Mouse (Mus musculus): ENCODE measurements around the gene Rsrc2. TPM values are rescaled to one million over a fixed set of nuclear protein-coding genes. Genes with fewer than 3 reads are reported as not detected.
"Not testable (repeated sequence)": the region's sequence is repeated elsewhere in the genome, so short reads cannot be mapped to it uniquely, and the experiment has no call there.

Gene Rsrc2
- 111 and 113 TPM in 2 replicates for polyA plus RNA-seq (2015; fragmentation: Nextera tagmentation; extraction: Ambion mirVana)

DNA sequence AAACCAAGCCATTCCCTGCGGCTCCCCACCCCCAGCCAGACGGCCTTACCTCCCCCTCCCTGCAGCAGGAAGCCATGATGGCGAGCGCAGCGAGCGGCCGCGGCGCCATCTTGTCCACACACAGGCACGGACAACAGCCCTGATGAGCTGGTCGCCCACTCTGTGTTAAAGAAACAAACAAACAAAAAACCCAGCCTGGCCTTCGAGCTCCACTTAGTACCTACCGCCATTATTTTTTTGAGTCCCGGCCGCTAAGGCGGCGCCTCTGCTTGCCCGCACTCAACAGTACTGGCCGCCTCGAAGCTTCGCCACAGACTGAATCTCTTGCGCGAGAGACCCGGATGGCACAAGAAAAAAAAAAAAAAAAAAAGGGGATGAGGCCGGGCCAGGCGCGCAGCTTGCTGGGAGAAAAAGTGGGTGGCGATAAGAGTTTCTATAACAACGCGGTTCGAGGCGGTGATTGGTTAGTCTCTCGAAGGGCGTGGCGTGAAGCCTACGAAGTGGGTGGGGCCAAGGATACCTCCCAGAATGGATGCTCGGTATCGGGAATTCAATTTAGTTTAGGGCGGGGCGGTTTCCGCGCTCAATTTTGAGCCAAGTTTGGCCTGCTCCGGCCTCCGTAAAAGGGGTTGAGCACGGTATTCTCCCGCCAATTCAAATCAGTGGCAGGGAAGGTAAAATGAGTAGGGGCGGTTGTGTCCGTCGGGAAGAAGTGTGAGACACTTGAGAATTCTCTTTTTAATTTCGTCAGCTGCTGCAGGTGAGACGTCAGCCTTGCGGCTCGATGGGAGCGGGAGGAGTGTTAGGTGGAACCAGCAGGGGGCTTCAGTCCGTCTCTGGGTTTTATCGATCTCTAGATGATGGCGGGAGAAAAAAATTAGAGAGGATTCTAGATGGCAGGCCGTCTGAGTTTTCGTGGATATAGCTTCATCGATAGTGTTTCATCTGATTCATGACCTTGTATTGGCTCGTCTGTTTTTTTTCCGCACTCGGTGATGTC lies at the start of gene Rsrc2, which contains the start of gene Kntc1:
Gene Rsrc2 (minus strand): TSS at position 350 of the 1,000 bp plus-strand sequence.
Gene Kntc1 (plus strand): TSS at position 652 of the 1,000 bp plus-strand sequence.
- peak; percentile 99 for ATAC-seq (ENCODE audit: insufficient number of reproducible peaks, low FRiP score, low TSS enrichment, low read depth)
- Histone ChIP-seq H3K27ac (replicated peaks) (peak within 1 kb of the TSS; percentile 98), H3K4me3 (replicated peaks) (peak within 1 kb of the TSS; percentile 74), H3K27me3 (no peaks in the 10 kb centered on the region), H3K4me2 (replicated peaks) (peak within 1 kb of the TSS; percentile 66), H3K36me3 (peaks cover 10% of the 10 kb centered on the region), H3K9me3 (replicated peaks) (no peaks in the 10 kb centered on the region), H3K9ac (peak within 1 kb of the TSS; percentile 82), H3K4me1 (peaks cover 28% of the 10 kb centered on the region)
- WGBS = under 1% methylated on average over 63 of the region's 63 CpGs

- H3K9ac ChIP-seq = no peak overlapping the region
- peaks cover 69% of the 10 kb centered on the region; the same call in 1 of the 2 replicates for H3K36me3 ChIP-seq
- H3K4me2 ChIP-seq (replicated peaks) = no peak overlapping the region
- H3K4me3 ChIP-seq (replicated peaks) = no peak overlapping the region
- ATAC-seq (ENCODE audit: insufficient number of reproducible peaks, low FRiP score, low TSS enrichment, low read depth) = no peak
- H3K9me3 ChIP-seq (replicated peaks) = no peaks in the 10 kb centered on the region
- H3K27ac ChIP-seq (replicated peaks) = no peak overlapping the region
- H3K4me1 ChIP-seq = no peaks in the 10 kb centered on the region
- WGBS = 80% methylated on average over 2 of the region's 2 CpGs
- H3K27me3 ChIP-seq = no peaks in the 10 kb centered on the region
Observed at GRCm38 (mm10) chr5:123793081-123793480, 43.9 kb upstream of the Rsrc2 start.

DNA sequence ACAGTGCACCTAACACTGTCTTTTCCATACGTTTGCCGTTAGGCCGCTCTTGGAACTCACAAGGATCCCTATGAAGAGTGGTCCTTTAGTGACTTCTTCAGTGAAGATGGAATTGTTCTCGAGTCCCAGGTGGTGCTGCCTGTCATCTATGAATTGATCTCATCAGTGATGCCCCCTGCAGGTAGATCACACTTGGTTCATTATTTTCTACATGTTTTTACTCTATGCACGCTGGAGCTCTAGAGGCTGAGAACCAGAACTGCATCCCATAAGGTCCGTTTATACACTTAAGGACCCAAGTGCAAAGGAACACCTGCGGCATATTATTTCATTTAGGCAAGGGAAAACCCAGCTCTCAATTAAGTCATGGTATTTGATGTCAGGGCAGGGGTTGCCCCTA lies 39.8 kb upstream of the Rsrc2 start:
- H3K9me3 ChIP-seq (replicated peaks) = no peaks in the 10 kb centered on the region
- H3K36me3 ChIP-seq = peaks cover 77% of the 10 kb centered on the region
- H3K4me1 ChIP-seq = no peaks in the 10 kb centered on the region
- H3K4me2 ChIP-seq (replicated peaks) = no peak overlapping the region
- no peak overlapping the region for H3K9ac ChIP-seq
- H3K27ac ChIP-seq (replicated peaks) = no peak overlapping the region
- no peak for ATAC-seq (ENCODE audit: insufficient number of reproducible peaks, low FRiP score, low TSS enrichment, low read depth)
- H3K27me3 ChIP-seq = no peaks in the 10 kb centered on the region
- no peak overlapping the region for H3K4me3 ChIP-seq (replicated peaks)
- WGBS = 88% methylated on average over 7 of the region's 7 CpGs

DNA sequence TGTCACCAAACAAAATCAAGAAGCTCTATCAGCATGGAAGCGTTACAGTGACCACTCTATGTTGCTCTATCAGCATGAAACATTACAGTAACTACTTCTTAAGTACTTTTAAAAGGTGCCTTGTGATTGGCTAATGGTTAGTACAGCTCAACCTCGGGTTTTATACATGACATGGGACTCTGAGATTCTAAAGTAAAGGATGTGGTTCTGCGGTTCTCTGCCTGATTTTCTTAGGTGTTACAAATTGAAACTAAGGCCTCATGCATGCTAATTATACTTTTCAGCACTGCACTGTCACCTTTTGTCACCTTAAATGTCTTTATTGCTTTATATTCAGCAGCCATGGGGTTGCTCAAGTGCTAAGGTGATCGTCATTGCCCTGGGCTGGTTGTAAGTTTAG lies 32.6 kb upstream of the Rsrc2 start:
- H3K4me3 ChIP-seq (replicated peaks) = no peak overlapping the region
- H3K36me3 ChIP-seq = peaks cover 70% of the 10 kb centered on the region
- H3K4me2 ChIP-seq (replicated peaks) = no peak overlapping the region
- no peaks in the 10 kb centered on the region for H3K4me1 ChIP-seq
- ATAC-seq (ENCODE audit: insufficient number of reproducible peaks, low FRiP score, low TSS enrichment, low read depth) = no peak
- H3K9ac ChIP-seq = no peak overlapping the region
- H3K9me3 ChIP-seq (replicated peaks) = no peaks in the 10 kb centered on the region
- no peak overlapping the region for H3K27ac ChIP-seq (replicated peaks)
- 88% methylated on average over 4 of the region's 4 CpGs for WGBS
- no peaks in the 10 kb centered on the region for H3K27me3 ChIP-seq

DNA sequence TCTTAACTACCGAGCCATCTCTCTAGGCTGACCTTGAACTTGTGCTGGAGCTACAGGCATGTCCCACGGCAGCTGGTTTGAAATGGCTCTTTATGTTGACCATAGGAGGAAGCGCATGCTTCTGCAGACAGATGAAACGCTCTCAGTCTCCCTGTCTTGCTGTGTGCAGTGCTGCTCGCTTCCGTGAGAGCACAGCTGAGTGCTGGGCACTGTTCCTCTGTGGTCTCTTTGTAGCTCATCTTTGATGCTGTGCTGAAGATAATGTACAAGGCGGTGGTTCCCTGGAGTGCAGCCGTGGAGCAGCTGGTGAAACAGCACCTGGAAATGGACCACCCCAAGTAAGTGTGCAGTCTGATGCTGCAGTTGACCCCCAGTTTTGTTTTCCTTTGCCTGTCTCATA lies 31.5 kb upstream of the Rsrc2 start:
- H3K9me3 ChIP-seq (replicated peaks) = no peaks in the 10 kb centered on the region
- H3K9ac ChIP-seq = no peak overlapping the region
- 91% methylated on average over 8 of the region's 8 CpGs for WGBS
- H3K27me3 ChIP-seq = no peaks in the 10 kb centered on the region
- no peak overlapping the region for H3K27ac ChIP-seq (replicated peaks)
- H3K4me2 ChIP-seq (replicated peaks) = no peak overlapping the region
- ATAC-seq (ENCODE audit: insufficient number of reproducible peaks, low FRiP score, low TSS enrichment, low read depth) = no peak
- no peaks in the 10 kb centered on the region for H3K4me1 ChIP-seq
- no peak overlapping the region for H3K4me3 ChIP-seq (replicated peaks)
- H3K36me3 ChIP-seq = peaks cover 70% of the 10 kb centered on the region

GRCm38 (mm10) chr5:123773441-123773840 lies 24.2 kb upstream of the Rsrc2 start:
- no peak overlapping the region for H3K4me2 ChIP-seq (replicated peaks)
- ATAC-seq (ENCODE audit: insufficient number of reproducible peaks, low FRiP score, low TSS enrichment, low read depth) = no peak

GRCm38 (mm10) chr5:123766455-123766854 lies 17.2 kb upstream of the Rsrc2 start:
- H3K9me3 ChIP-seq (replicated peaks); H3K4me2 ChIP-seq (replicated peaks); H3K9ac ChIP-seq; H3K27me3 ChIP-seq; H3K4me3 ChIP-seq (replicated peaks); ATAC-seq (ENCODE audit: insufficient number of reproducible peaks, low FRiP score, low TSS enrichment, low read depth); H3K4me1 ChIP-seq; H3K27ac ChIP-seq (replicated peaks): not testable (repeated sequence)
- WGBS = 86% methylated on average over 11 of the region's 11 CpGs
- peaks cover 58% of the 10 kb centered on the region for H3K36me3 ChIP-seq

More at GRCm38 (mm10) chr5:123773441-123773840, 24.2 kb upstream of the Rsrc2 start:
- Histone ChIP-seq H3K27ac (replicated peaks) (no peak overlapping the region), H3K36me3 (peaks cover 60% of the 10 kb centered on the region), H3K9me3 (replicated peaks) (no peaks in the 10 kb centered on the region), H3K27me3 (no peaks in the 10 kb centered on the region), H3K4me1 (no peaks in the 10 kb centered on the region), H3K4me3 (replicated peaks) (no peak overlapping the region), H3K9ac (no peak overlapping the region)
- WGBS = 91% methylated on average over 9 of the region's 9 CpGs

DNA sequence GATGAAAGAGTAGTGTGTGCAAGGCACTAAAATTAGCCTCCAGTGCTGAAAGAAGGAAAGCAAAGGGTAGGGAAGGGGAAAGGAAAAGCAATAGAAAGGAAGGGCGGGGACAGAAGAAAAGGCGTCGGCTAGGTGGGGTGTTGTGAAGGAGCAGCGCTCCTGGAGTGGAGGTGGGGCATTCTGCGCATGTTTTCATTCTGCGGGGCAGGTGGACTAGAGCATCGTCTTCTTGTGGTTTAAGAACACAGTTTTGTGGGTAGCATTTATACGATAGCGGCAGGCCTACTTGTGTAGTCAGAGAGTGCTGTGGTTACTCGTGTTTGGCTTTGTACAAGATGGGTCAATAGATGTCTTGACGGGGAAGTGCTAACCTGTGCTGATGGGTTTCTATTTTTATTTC lies 16.3 kb upstream of the Rsrc2 start:
- no peak overlapping the region for H3K4me2 ChIP-seq (replicated peaks)
- no peak for ATAC-seq (ENCODE audit: insufficient number of reproducible peaks, low FRiP score, low TSS enrichment, low read depth)
- H3K4me3 ChIP-seq (replicated peaks) = no peak overlapping the region
- whole genome bisulfite sequencing = 93% methylated on average over 11 of the region's 11 CpGs
- H3K4me1 ChIP-seq = no peaks in the 10 kb centered on the region
- no peak overlapping the region for H3K9ac ChIP-seq
- no peaks in the 10 kb centered on the region for H3K27me3 ChIP-seq
- H3K27ac ChIP-seq (replicated peaks) = no peak overlapping the region
- H3K9me3 ChIP-seq (replicated peaks) = no peaks in the 10 kb centered on the region
- H3K36me3 ChIP-seq = peaks cover 49% of the 10 kb centered on the region

GRCm38 (mm10) chr5:123748339-123749064 lies 712 bp downstream of the Rsrc2 start:
- peaks cover 13% of the 10 kb centered on the region for H3K36me3 ChIP-seq
- peak overlapping the region; percentile 82 for H3K9ac ChIP-seq
- ATAC-seq (ENCODE audit: insufficient number of reproducible peaks, low FRiP score, low TSS enrichment, low read depth) = no peak
- no peaks in the 10 kb centered on the region for H3K9me3 ChIP-seq (replicated peaks)
- peak overlapping the region; percentile 63 for H3K4me2 ChIP-seq (replicated peaks)
- under 1% methylated on average over 18 of the region's 18 CpGs for WGBS
- peaks cover 28% of the 10 kb centered on the region for H3K4me1 ChIP-seq
- H3K4me3 ChIP-seq (replicated peaks) = peak overlapping the region; percentile 74
- peak overlapping the region; percentile 98 for H3K27ac ChIP-seq (replicated peaks)
- no peaks in the 10 kb centered on the region for H3K27me3 ChIP-seq

DNA sequence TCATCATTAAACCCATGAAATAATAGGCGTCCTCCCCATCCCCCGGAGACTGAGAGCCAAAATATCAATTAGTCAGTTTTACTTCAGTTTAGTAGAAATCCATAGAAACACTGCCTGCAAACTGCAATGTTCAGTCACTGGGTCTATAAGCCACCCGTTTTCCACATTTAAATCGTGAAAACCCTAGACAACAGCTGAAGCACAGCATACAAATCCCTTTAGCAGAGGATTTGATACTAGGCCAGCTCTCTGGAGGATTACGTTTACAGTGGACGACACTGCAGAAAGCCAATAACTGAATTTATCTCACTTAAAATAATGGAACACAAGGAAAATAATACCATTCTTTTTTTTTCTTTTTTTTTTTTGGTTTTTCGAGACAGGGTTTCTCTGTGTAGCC lies 1.6 kb downstream of the Rsrc2 start:
- H3K27me3 ChIP-seq = no peaks in the 10 kb centered on the region
- H3K9ac ChIP-seq = peak overlapping the region; percentile 46; the same call in 1 of the 2 replicates
- H3K4me2 ChIP-seq (replicated peaks) = peak overlapping the region; percentile 63
- no peaks in the 10 kb centered on the region for H3K9me3 ChIP-seq (replicated peaks)
- H3K27ac ChIP-seq (replicated peaks) = no peak overlapping the region
- ATAC-seq (ENCODE audit: insufficient number of reproducible peaks, low FRiP score, low TSS enrichment, low read depth) = no peak
- H3K4me3 ChIP-seq (replicated peaks) = peak overlapping the region; percentile 74
- WGBS = 17% methylated on average over 7 of the region's 7 CpGs
- peaks cover 28% of the 10 kb centered on the region for H3K4me1 ChIP-seq
- H3K36me3 ChIP-seq = peaks cover 20% of the 10 kb centered on the region

GRCm38 (mm10) chr5:123746253-123746652 lies 3.0 kb downstream of the Rsrc2 start:
- H3K9ac ChIP-seq = no peak overlapping the region
- no peaks in the 10 kb centered on the region for H3K9me3 ChIP-seq (replicated peaks)
- H3K36me3 ChIP-seq = peaks cover 24% of the 10 kb centered on the region
- H3K4me2 ChIP-seq (replicated peaks) = peak overlapping the region; percentile 25
- no peak for ATAC-seq (ENCODE audit: insufficient number of reproducible peaks, low FRiP score, low TSS enrichment, low read depth)
- no peaks in the 10 kb centered on the region for H3K27me3 ChIP-seq
- peaks cover 28% of the 10 kb centered on the region for H3K4me1 ChIP-seq
- H3K4me3 ChIP-seq (replicated peaks) = peak overlapping the region; percentile 17
- H3K27ac ChIP-seq (replicated peaks) = no peak overlapping the region

Measured in embryonic facial prominence, embryonic 15.5 days (tissue).